Mouse (Mus musculus): Measurements from ENCODE around the gene Lacc1. TPM values are rescaled to one million over a fixed set of nuclear protein-coding genes. Genes with fewer than 3 reads are reported as not detected.

Lacc1 gene
- total RNA-seq, 2 experiments from 2014 or later: 5.6 to 7.3 TPM

GRCm38 (mm10) chr14:76981176-76981575 is 55.5 kb downstream of the Lacc1 start:
- no peak for DNase-seq (ENCODE audit: low spot score in 2 of 2)

GRCm38 (mm10) chr14:76979569-76979968 is 57.1 kb downstream of the Lacc1 start:
- no peak for DNase-seq (ENCODE audit: low spot score in 2 of 2)

Other genes with a start within 250 kb of the Lacc1 start
- gene Ccdc122, start 132 bp downstream of the Lacc1 start, total RNA-seq (2021): 1 to 10 TPM; 4.6 to 5.7 TPM
- gene Enox1, start 119.9 kb upstream of the Lacc1 start, total RNA-seq (2021): 1 to 10 TPM; 3.1 to 4.4 TPM